Mouse (Mus musculus): Measurements from ENCODE around the gene Stard7. TPM values are rescaled to one million over a fixed set of nuclear protein-coding genes. Genes with fewer than 3 reads are reported as not detected.
"Not testable (repeated sequence)": the region's sequence is repeated elsewhere in the genome, so short reads cannot be mapped to it uniquely, and the experiment has no call there.

Stard7 gene
- polyA plus RNA-seq, 1 experiment from 2014 or later, result 41.7 TPM

DNA sequence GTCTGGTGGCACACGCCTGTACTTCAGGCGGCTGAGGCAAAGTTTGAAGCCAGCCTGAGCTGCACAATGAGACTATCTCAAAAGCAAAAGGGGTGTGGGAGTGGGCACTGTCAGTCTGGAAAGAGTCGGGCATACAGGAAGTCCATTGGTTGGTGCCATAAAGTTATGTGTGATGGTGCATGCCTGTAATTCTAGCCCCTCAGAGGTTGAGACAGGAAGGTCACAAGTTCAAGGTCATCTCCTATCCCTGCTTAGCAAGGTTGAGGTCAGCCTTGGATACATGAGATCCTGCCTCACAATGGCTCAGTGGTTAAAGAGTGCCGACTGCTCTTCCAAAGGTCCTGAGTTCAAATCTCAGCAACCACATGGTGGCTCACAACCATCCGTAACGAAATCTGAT lies 14.7 kb upstream of the Stard7 start:
- ATAC-seq (no peak), DNase-seq (no peak)
- TF ChIP-seq EP300 (IDR thresholded peaks at IDR 0.05; ENCODE audit: low read depth), result no peak
- TF ChIP-seq CTCF (IDR thresholded peaks at IDR 0.05; ENCODE audit: low read depth), result no peak

DNA sequence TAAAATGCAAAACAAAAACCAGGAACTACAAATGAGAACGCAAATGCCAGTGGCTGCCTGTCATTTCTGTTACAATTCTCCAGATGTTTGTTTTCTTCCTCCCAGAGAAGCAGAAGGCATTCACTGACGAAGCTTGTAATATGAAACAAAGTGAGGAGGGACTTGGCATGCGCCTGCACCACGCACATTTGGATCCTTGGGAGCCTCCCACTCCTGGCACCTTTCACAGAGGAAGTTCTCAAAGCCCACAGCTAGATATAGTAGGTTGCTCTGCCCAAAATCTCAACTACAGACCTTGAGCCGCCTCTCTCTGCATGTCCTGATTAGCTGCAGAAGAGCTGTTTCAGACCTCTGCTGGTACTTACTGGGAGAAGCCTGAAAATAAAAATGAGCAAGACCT lies 10.7 kb upstream of the Stard7 start:
- no peak overlapping the region for H3K4me2 ChIP-seq (ENCODE audit: low read depth, low read length)
- no peak overlapping the region for H3K4me3 ChIP-seq (ENCODE audit: low read depth, low read length)
- ATAC-seq (no peak), DNase-seq (no peak)
- H3K27me3 ChIP-seq (ENCODE audit: insufficient read depth, low read length), result no peaks in the 10 kb centered on the region
- 78% methylated on average over 5 of the region's 5 CpGs for WGBS (ENCODE audit: insufficient replicate concordance)
- no peak for TF ChIP-seq EP300 (IDR thresholded peaks at IDR 0.05; ENCODE audit: low read depth)
- no peak for TF ChIP-seq CTCF (IDR thresholded peaks at IDR 0.05; ENCODE audit: low read depth)
- H3K4me1 ChIP-seq (ENCODE audit: insufficient read depth), result 0 out of 2 replicates have a peak, but pooled peaks cover 4% of the 10 kb centered on the region
- H3K9me3 ChIP-seq (ENCODE audit: low read length), result no peaks in the 10 kb centered on the region
- no peak overlapping the region for H3K9ac ChIP-seq (replicated peaks)
- peaks cover 43% of the 10 kb centered on the region for H3K36me3 ChIP-seq (replicated peaks; ENCODE audit: insufficient read depth, low read length)
- no peak overlapping the region for H3K27ac ChIP-seq (ENCODE audit: low read depth)

More for the DNA sequence above, 14.7 kb upstream of the Stard7 start:
- no peaks in the 10 kb centered on the region for H3K9me3 ChIP-seq (ENCODE audit: low read length)
- H3K4me3 ChIP-seq (ENCODE audit: low read depth, low read length), result no peak overlapping the region
- WGBS (ENCODE audit: insufficient replicate concordance), result 82% methylated on average over 6 of the region's 6 CpGs
- H3K9ac ChIP-seq (replicated peaks), result no peak overlapping the region
- H3K27me3 ChIP-seq (ENCODE audit: insufficient read depth, low read length), result no peaks in the 10 kb centered on the region
- H3K36me3 ChIP-seq (replicated peaks; ENCODE audit: insufficient read depth, low read length), result peaks cover 46% of the 10 kb centered on the region
- H3K4me1 ChIP-seq (ENCODE audit: insufficient read depth), result peaks cover 8% of the 10 kb centered on the region; the same call in 1 of the 2 replicates
- H3K27ac ChIP-seq (ENCODE audit: low read depth), result no peak overlapping the region
- no peak overlapping the region for H3K4me2 ChIP-seq (ENCODE audit: low read depth, low read length)

DNA sequence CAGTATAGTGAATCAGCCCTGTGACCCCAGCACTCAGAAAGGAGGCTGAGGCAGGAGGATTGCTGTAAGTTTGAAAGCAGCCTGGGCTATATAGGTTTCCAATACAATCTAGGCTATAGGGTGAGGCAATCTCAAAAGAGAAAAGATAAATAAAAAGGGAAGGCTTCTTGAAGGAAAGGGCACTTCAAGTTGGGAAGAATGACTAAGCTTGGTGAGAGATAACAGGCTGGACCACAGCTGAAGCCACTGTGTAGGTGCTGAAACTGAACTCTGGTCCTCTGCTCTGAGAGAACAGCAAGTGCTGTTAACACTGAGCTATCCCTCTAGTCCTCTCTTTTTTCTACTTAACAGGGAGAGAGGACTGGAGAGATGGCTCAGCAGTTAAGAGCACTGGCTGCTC lies 7.5 kb upstream of the Stard7 start:
- Histone ChIP-seq H3K27me3 (ENCODE audit: insufficient read depth, low read length) (no peaks in the 10 kb centered on the region), H3K27ac (ENCODE audit: low read depth) (no peak overlapping the region), H3K4me3 (ENCODE audit: low read depth, low read length) (no peak overlapping the region), H3K4me1 (ENCODE audit: insufficient read depth) (0 out of 2 replicates have a peak, but pooled peaks cover 4% of the 10 kb centered on the region), H3K36me3 (replicated peaks; ENCODE audit: insufficient read depth, low read length) (peaks cover 25% of the 10 kb centered on the region), H3K4me2 (ENCODE audit: low read depth, low read length) (no peak overlapping the region), H3K9me3 (ENCODE audit: low read length) (no peaks in the 10 kb centered on the region), H3K9ac (replicated peaks) (no peak overlapping the region)
- ATAC-seq (no peak), DNase-seq (no peak)
- TF ChIP-seq EP300 (IDR thresholded peaks at IDR 0.05; ENCODE audit: low read depth), result no peak
- no peak for TF ChIP-seq CTCF (IDR thresholded peaks at IDR 0.05; ENCODE audit: low read depth)

- Histone ChIP-seq H3K27me3 (ENCODE audit: insufficient read depth, low read length) (no peaks in the 10 kb centered on the region), H3K36me3 (replicated peaks; ENCODE audit: insufficient read depth, low read length) (no peaks in the 10 kb centered on the region), H3K9ac (replicated peaks) (no peak overlapping the region; the same call in 1 of the 2 replicates), H3K4me2 (ENCODE audit: low read depth, low read length) (no peak overlapping the region), H3K9me3 (ENCODE audit: low read length) (no peaks in the 10 kb centered on the region), H3K27ac (ENCODE audit: low read depth) (no peak overlapping the region), H3K4me1 (ENCODE audit: insufficient read depth) (peaks cover 6% of the 10 kb centered on the region), H3K4me3 (ENCODE audit: low read depth, low read length) (no peak overlapping the region)
- ATAC-seq (no peak), DNase-seq (no peak)
- 63% methylated on average over 4 of the region's 4 CpGs for WGBS (ENCODE audit: insufficient replicate concordance)
- no peak for TF ChIP-seq EP300 (IDR thresholded peaks at IDR 0.05; ENCODE audit: low read depth)
- 0 out of 2 replicates have a peak, but pooled peaks have one; percentile 20 for TF ChIP-seq CTCF (IDR thresholded peaks at IDR 0.05; ENCODE audit: low read depth)
Measured at GRCm38 (mm10) chr2:127267854-127268253, 2.2 kb upstream of the Stard7 start.

- Histone ChIP-seq H3K4me3 (ENCODE audit: low read depth, low read length) (peak overlapping the region; percentile 99), H3K4me1 (ENCODE audit: insufficient read depth) (peaks cover 15% of the 10 kb centered on the region), H3K9ac (replicated peaks) (peak overlapping the region; percentile 98), H3K27me3 (ENCODE audit: insufficient read depth, low read length) (no peaks in the 10 kb centered on the region), H3K27ac (ENCODE audit: low read depth) (peak overlapping the region; percentile 100), H3K9me3 (ENCODE audit: low read length) (no peaks in the 10 kb centered on the region), H3K36me3 (replicated peaks; ENCODE audit: insufficient read depth, low read length) (no peaks in the 10 kb centered on the region), H3K4me2 (ENCODE audit: low read depth, low read length) (peak overlapping the region; percentile 83)
- 1% methylated on average over 75 of the region's 75 CpGs for WGBS (ENCODE audit: insufficient replicate concordance)
- TF ChIP-seq CTCF (IDR thresholded peaks at IDR 0.05; ENCODE audit: low read depth) (no peak), EP300 (IDR thresholded peaks at IDR 0.05; ENCODE audit: low read depth) (no peak)
- DNase-seq (peak; percentile 90), ATAC-seq (peak; percentile 87)
Measured at GRCm38 (mm10) chr2:127270300-127271041, 453 bp downstream of the Stard7 start.

- TF ChIP-seq CTCF (IDR thresholded peaks at IDR 0.05; ENCODE audit: low read depth), result no peak
- Histone ChIP-seq H3K9ac (replicated peaks) (peak overlapping the region; percentile 98), H3K4me2 (ENCODE audit: low read depth, low read length) (peak overlapping the region; percentile 83), H3K27me3 (ENCODE audit: insufficient read depth, low read length) (no peaks in the 10 kb centered on the region), H3K4me3 (ENCODE audit: low read depth, low read length) (peak overlapping the region; percentile 99), H3K36me3 (replicated peaks; ENCODE audit: insufficient read depth, low read length) (no peaks in the 10 kb centered on the region), H3K27ac (ENCODE audit: low read depth) (peak overlapping the region; percentile 100), H3K4me1 (ENCODE audit: insufficient read depth) (peaks cover 19% of the 10 kb centered on the region), H3K9me3 (ENCODE audit: low read length) (no peaks in the 10 kb centered on the region)
- DNase-seq (peak; percentile 34), ATAC-seq (no peak)
- WGBS (ENCODE audit: insufficient replicate concordance), result 11% methylated on average over 8 of the region's 8 CpGs
Measured at GRCm38 (mm10) chr2:127271042-127271515, 1.1 kb downstream of the Stard7 start.

DNA sequence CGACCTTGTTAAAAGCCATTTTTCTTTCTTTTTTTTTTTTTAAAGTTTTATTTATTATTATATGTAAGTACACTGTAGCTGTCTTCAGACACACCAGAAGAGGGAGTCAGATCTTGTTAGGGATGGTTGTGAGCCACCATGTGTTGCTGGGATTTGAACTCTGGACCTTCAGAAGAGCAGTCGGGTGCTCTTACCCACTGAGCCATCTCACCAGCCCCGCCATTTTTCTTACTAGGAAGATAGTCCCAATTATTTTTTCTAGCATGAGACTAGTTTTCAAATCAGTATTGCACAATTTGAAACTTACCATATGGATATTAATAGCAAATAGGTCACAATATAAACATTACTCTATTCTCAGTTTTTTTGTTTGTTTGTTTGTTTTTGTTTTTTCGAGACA lies 2.0 kb downstream of the Stard7 start:
- H3K4me1 ChIP-seq (ENCODE audit: insufficient read depth), result peaks cover 22% of the 10 kb centered on the region
- not testable (repeated sequence) for H3K27ac ChIP-seq (ENCODE audit: low read depth); DNase-seq; H3K9me3 ChIP-seq (ENCODE audit: low read length); ATAC-seq; H3K36me3 ChIP-seq (replicated peaks; ENCODE audit: insufficient read depth, low read length); H3K27me3 ChIP-seq (ENCODE audit: insufficient read depth, low read length); H3K9ac ChIP-seq (replicated peaks)
- peak overlapping the region; percentile 99; the same call in 1 of the 2 replicates for H3K4me3 ChIP-seq (ENCODE audit: low read depth, low read length)
- peak overlapping the region; percentile 83 for H3K4me2 ChIP-seq (ENCODE audit: low read depth, low read length)
- WGBS (ENCODE audit: insufficient replicate concordance), result 78% methylated on average over 4 of the region's 4 CpGs
